Mouse (Mus musculus): ENCODE data around the gene Eml1.

DNA sequence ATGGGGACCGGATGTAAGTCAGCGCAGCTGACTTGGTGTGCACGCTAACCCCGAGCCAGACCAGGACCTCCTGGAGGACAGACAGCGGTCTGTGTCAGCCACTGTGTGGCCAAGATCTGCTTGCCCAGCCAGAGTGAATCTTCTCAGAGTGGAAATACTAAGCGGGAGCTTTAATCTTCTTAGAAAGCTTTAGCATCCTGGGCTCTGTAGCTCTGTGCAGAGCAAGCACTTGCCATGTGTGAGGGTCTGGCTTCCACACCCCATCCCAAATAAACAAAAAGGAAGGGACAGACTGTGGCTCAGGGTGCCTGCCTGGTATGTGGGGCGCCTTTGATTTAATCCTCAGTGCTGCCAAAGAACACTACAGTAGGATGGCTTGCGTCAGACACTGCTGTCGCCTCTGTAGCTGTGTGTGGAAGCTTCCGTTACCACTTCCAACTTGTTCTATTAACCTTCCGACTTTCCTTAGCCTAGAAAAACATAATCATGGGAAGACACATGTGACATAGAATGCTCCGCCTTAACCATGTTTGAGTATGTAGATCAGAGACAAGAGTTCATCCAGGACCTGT is 64.8 kb downstream of the Eml1 start:
- no peak for TF ChIP-seq POLR2A (IDR thresholded peaks at IDR 0.05; ENCODE audit: borderline replicate concordance, control insufficient read depth, low read depth, low read length)
- TF ChIP-seq CTCF (IDR thresholded peaks at IDR 0.05; ENCODE audit: control insufficient read depth, insufficient read depth, low read length): no peak

Data from bone marrow, adult 2 months (tissue).